Mouse (Mus musculus) heart, embryonic 14.5 days (tissue): Measurements from ENCODE around the gene St3gal4. TPM values are rescaled to one million over a fixed set of nuclear protein-coding genes. Genes with fewer than 3 reads are reported as not detected.

ENCODE experiments used
- ATAC-seq: fragments of 200-750 bp; cut with Nextera tagmentation; 2 replicates; pipeline ENCODE4 v1.8.0; 2017; ENCODE audit warnings: low read depth, moderate TSS enrichment; ENCODE audit not compliant: insufficient number of reproducible peaks, insufficient read depth, low FRiP score
- H3K27ac ChIP-seq, 2 experiments: fragments of 200-500 bp in 1 of 2; fragments of 300-500 bp in 1 of 2; sonication (generic) in 1 of 2; replicated peaks in 1 of 2; 2 replicates each; pipeline ENCODE4 v1.5.1; 2012 to 2014; ENCODE audit warnings: low read depth in 2 of 2, low read length in 2 of 2, control low read depth in 1 of 2, mild to moderate bottlenecking in 1 of 2, mixed read lengths in 1 of 2; ENCODE audit not compliant: control insufficient read depth in 1 of 2, insufficient read depth in 1 of 2
- H3K27me3 ChIP-seq: fragments of 300-500 bp; sonication (generic); 2 replicates; pipeline ENCODE4 v1.6.1; 2014; ENCODE audit warnings: mild to moderate bottlenecking, low read length, control low read depth; ENCODE audit not compliant: control insufficient read depth, insufficient read depth
- H3K36me3 ChIP-seq: fragments of 300-500 bp; sonication (generic); 2 replicates; pipeline ENCODE4 v1.6.1; 2014; ENCODE audit warnings: mild to moderate bottlenecking, control low read depth, low read length, mixed read lengths; ENCODE audit not compliant: control insufficient read depth, insufficient read depth
- H3K4me1 ChIP-seq, 2 experiments: fragments of 200-500 bp in 1 of 2; fragments of 300-500 bp in 1 of 2; sonication (generic) in 1 of 2; 2 replicates each; pipeline ENCODE4 v1.6.1; 2012 to 2014; ENCODE audit warnings: low read length in 2 of 2, control low read depth in 1 of 2, mixed read lengths in 1 of 2; ENCODE audit not compliant: control insufficient read depth in 2 of 2, insufficient read depth in 2 of 2
- H3K4me2 ChIP-seq: fragments of 300-500 bp; sonication (generic); 2 replicates; pipeline ENCODE4 v1.6.1; 2014; ENCODE audit warnings: mild to moderate bottlenecking, low read length
- H3K4me3 ChIP-seq, 2 experiments: fragments of 200-500 bp in 1 of 2; fragments of 300-500 bp in 1 of 2; sonication (generic) in 1 of 2; 2 replicates each; pipeline ENCODE4 v1.5.1; 2012 to 2014; ENCODE audit warnings: low read length in 2 of 2, mild to moderate bottlenecking in 2 of 2, control low read depth in 1 of 2, low read depth in 1 of 2, moderate library complexity in 1 of 2; ENCODE audit not compliant: control insufficient read depth in 1 of 2, insufficient read depth in 1 of 2
- H3K9ac ChIP-seq: fragments of 300-500 bp; sonication (generic); 2 replicates; pipeline ENCODE4 v1.6.1; 2014; ENCODE audit warnings: mild to moderate bottlenecking, low read length
- H3K9me3 ChIP-seq: fragments of 300-500 bp; sonication (generic); 2 replicates; pipeline ENCODE4 v1.6.1; 2016; ENCODE audit warnings: low read length, control low read depth; ENCODE audit not compliant: control insufficient read depth
- whole genome bisulfite sequencing: fragments of 180-500 bp; shearing (Covaris S2); extraction: QIAGEN DNeasy Blood & Tissue Kit; methylation state at CpG from one replicate; pipeline ENCODE4 v1.1.7; 2014; 5-methylcytosine and 5-hydroxymethylcytosine counted together
- polyA plus RNA-seq: library from polyadenylated mRNA; unstranded; fragments of >200 nt; fragmentation: Nextera tagmentation; extraction: Ambion mirVana; gene quantifications from 2 replicates; pipeline ENCODE4 v1.2.1, GENCODE M21; 2014

St3gal4 gene
- polyA plus RNA-seq, 1 experiment from 2014 or later, result 22.9 TPM

DNA sequence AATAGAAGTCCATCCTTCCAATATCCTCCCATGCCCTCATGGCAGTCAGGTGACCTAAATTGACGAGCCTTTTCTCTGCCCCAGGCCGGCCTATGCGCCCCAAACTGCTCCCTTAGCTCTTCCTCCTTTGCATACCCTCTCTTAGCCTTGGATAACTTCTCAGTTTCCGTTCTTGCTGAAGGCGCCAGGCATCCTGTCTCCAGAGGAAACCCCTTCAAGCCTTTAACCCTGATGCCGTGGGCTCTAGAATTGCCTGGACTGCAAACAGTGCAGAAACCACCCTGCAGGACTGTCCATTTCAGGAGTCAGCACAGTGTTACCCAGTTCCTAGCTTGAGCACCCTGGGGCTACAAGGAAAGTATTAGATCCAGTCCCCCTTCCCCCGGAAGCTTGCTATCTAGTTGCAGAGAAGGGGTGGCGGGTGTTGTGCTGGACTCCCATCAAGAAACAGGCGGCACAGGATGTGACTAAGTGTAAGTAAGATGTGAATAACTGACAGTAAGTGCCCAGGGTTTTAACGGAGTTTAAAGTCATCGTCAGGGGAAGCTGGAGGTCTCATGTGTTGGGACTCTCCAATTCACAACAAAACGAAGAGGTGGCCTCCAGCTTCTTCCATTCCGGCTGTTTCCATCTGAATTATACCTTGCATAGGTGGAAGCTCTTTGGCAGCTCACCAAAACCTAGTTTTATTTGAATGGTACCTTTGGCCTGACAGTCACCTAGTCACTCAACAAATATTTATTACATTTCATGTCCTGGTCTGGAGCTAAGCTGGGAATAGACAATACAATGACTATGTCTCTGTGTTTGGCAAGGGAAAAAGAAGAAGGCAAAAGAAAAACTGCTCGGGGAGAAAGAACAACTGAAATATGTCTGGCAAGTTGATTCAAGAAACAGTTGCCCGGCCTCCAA lies 1.4 kb downstream of the St3gal4 start:
- peak overlapping the region; percentile 66 to 83 for H3K4me3 ChIP-seq
- H3K4me2 ChIP-seq, result peak overlapping the region; percentile 91
- H3K36me3 ChIP-seq, result 0 out of 2 replicates have a peak, but pooled peaks cover 3% of the 10 kb centered on the region
- peak overlapping the region; percentile 67 to 91 for H3K27ac ChIP-seq
- H3K9ac ChIP-seq, result peak overlapping the region; percentile 90
- no peaks in the 10 kb centered on the region for H3K9me3 ChIP-seq
- peaks cover 7 to 17% of the 10 kb centered on the region in 2 experiments for H3K4me1 ChIP-seq
- 24% methylated on average over 15 of the region's 15 CpGs for WGBS
- ATAC-seq, result no peak
- no peaks in the 10 kb centered on the region for H3K27me3 ChIP-seq

DNA sequence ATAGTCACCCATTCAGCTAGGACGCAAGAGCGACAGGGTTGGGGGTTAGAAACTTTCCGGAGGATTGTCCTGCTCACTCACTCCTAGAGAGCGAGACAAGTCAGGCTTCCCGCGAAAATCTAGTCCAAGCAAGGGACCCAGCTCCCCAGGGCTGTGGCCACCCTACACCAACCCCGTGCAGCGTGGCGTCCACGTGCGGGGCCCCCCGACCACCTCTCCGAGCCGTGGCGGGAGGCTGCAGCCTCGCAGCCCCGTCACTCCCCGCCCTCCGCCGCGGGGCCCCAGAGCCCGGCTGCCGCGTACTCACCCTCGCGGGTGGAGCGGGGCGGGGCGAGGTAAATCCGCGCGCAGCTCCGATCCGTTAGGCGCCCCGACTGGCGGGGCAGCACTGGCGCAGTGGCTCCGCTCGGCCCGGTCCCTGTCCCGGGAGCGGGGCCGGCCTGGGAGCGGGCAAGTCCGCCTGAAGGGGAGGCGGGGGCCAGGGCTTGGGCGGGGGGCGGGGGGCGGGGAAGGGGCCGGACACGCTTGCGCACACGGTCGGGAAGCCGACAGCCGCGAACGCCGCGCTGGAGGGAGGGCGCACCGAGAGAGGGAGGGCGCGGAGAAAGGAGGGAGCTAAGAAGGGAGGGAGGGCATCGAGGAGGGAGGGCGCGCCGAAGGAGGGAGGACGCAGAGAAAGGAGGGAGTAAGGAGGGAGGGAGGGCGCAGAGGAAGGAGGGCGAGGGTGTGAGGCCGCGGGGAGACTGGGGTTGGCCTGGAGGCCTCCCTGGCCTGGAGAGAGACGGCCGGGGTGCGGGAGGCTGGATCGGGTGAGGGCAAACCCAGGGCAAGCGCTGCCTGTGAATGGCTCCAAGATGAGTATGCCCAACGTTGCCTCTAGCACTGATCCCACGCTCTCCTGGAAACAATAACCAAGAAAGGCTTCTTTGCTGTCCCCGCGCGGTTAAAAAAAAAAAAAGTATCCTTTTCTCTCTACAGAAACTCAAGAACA lies 2.4 kb downstream of the St3gal4 start:
- peak; percentile 88 for ATAC-seq
- Histone ChIP-seq H3K9ac (peak overlapping the region; percentile 90), H3K27me3 (no peaks in the 10 kb centered on the region), H3K4me1 (peaks cover 10 to 23% of the 10 kb centered on the region in 2 experiments), H3K27ac (peak overlapping the region; percentile 67 to 91), H3K4me2 (peak overlapping the region; percentile 91), H3K9me3 (no peaks in the 10 kb centered on the region), H3K36me3 (0 out of 2 replicates have a peak, but pooled peaks cover 3% of the 10 kb centered on the region), H3K4me3 (peak overlapping the region; percentile 66 to 83)
- WGBS, result under 1% methylated on average over 77 of the region's 84 CpGs

DNA sequence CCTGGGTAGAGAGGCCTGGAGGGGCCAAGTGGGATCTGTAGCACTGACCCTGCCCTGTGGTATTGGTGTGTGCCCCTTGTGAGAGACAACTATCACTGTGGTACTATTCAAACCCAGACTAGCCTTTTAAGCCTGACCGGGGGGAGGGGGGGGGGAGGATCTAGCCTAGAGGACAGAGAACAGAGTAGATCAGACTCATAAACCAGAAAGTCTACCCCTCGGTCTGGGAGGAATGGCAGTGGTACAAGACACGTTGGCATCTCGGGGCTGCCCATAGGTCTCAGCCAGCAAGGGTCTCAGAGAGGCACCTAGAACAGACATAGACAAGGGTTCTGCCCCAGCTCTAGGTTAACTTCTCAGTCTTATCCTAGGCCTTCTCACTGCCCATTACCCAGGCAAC lies 3.3 kb downstream of the St3gal4 start:
- peak overlapping the region; percentile 91 for H3K4me2 ChIP-seq
- peak overlapping the region; percentile 66 to 83 for H3K4me3 ChIP-seq
- H3K36me3 ChIP-seq, result no peaks in the 10 kb centered on the region
- H3K27me3 ChIP-seq, result no peaks in the 10 kb centered on the region
- H3K4me1 ChIP-seq, result peaks cover 15 to 32% of the 10 kb centered on the region in 2 experiments
- no peaks in the 10 kb centered on the region for H3K9me3 ChIP-seq
- WGBS, result 38% methylated on average over 4 of the region's 4 CpGs
- peak overlapping the region in 1 of 2 experiments; percentile 91; a peak in 2 of 4 replicates for H3K27ac ChIP-seq
- no peak for ATAC-seq
- peak overlapping the region; percentile 90 for H3K9ac ChIP-seq

DNA sequence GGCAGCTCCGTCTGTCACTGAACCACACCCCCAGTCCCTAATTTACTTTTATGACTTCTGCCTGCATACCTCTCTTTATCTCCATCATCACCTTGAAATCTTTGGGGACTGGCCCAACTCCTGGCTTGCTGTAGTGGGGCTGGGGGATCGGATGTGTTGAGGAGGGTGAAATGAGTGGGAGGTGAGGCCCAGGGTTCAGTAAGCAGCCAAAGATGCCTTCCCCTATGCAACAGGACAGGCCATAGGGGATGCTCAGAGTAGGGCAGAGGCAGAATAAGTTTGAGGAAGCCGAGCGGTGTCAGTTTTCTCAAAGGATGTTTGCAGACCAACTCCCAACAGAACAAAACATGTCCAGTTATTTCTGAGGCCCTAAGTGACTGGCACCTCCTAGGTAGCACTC lies 3.8 kb downstream of the St3gal4 start:
- H3K4me1 ChIP-seq, result peaks cover 20 to 37% of the 10 kb centered on the region in 2 experiments
- no peaks in the 10 kb centered on the region for H3K36me3 ChIP-seq
- H3K9me3 ChIP-seq, result no peaks in the 10 kb centered on the region
- H3K27me3 ChIP-seq, result no peaks in the 10 kb centered on the region
- WGBS, result 66% methylated on average over 3 of the region's 4 CpGs
- H3K9ac ChIP-seq, result peak overlapping the region; percentile 90
- H3K4me3 ChIP-seq, result peak overlapping the region; percentile 66 to 83; a peak in 3 of 4 replicates
- no peak overlapping the region for H3K27ac ChIP-seq
- no peak for ATAC-seq
- H3K4me2 ChIP-seq, result peak overlapping the region; percentile 91

DNA sequence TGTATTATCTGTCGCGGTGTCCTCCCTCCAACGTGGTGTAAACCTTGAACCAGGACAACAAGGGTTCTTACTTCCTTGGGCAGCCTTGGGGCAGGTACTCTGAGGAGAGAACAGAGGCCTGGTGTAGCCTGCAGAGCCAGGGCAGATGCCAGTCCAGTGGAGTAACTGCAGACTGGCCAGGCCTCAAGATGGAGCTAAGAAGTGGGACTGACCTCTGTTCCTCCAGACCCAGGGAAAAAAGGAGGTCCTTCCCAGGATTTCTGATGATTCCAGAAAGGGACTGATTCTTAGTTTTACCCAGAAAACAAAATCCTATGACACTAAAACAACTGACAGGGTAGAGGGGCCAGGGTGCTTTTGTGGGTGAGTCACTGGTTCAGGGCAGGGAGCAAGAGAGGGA lies 4.8 kb downstream of the St3gal4 start:
- H3K36me3 ChIP-seq, result no peaks in the 10 kb centered on the region
- ATAC-seq, result no peak
- no peaks in the 10 kb centered on the region for H3K27me3 ChIP-seq
- no peak overlapping the region for H3K4me3 ChIP-seq
- no peak overlapping the region for H3K4me2 ChIP-seq
- no peak overlapping the region for H3K27ac ChIP-seq
- H3K9me3 ChIP-seq, result no peaks in the 10 kb centered on the region
- H3K4me1 ChIP-seq, result peaks cover 31 to 48% of the 10 kb centered on the region in 2 experiments
- H3K9ac ChIP-seq, result no peak overlapping the region
- 81% methylated on average over 3 of the region's 3 CpGs for WGBS

DNA sequence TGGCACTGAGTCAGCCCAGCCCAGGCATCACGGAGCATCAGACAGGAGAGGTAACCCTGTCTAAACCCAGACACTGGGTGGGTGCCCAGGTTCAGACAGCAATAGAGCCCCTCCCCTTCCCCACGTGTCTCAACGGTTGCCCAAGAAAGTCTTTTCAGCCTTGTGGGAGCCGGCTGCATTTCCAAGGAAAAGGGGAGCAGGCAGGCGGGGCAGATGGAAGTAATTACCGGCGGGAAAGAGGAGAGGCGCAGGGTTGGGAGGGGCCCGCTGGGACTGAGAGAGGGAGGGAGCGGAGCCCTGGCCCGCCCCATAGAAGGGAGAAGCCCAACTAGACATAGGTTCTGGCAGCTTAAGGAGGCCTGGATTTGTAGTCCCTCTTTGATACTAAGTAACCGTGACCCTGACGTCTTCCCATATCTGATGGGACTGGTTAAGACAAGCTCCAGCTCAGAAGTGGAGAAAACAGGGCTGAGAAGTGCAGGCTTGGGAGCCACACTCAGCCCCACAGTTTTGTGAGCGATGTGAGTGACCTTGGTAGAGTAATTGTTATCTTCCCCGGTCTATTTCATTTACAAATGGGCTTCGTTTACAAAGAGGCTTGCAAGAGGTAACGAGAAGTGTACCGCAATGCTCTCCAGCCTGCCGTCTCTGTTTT lies 7.0 kb downstream of the St3gal4 start:
- Histone ChIP-seq H3K4me1 (peaks cover 31 to 48% of the 10 kb centered on the region in 2 experiments), H3K4me3 (no peak overlapping the region), H3K27ac (no peak overlapping the region), H3K4me2 (peak overlapping the region; percentile 27; the same call in 1 of the 2 replicates), H3K27me3 (no peaks in the 10 kb centered on the region), H3K9ac (no peak overlapping the region), H3K36me3 (no peaks in the 10 kb centered on the region), H3K9me3 (no peaks in the 10 kb centered on the region)
- ATAC-seq, result no peak
- 46% methylated on average over 19 of the region's 19 CpGs for WGBS

DNA sequence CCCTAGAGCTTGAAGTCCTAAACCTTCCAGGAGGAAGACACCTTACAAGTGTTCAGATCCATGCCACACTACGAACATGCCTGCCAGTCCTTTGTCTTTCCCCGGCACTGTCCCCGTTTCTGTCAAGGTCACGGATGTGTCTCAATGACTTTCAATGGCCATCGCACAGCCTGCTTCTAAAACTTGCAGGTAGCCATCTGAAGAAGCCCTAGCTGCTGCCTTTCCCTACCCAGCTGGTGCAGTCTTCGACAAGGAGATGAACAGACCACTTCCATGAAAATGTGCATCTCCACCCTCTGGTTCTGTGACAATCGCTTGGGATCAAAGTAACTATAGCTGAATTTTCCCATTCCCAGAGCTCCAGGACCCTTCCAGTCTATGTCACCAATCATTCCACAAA lies 7.6 kb downstream of the St3gal4 start:
- H3K4me2 ChIP-seq, result peak overlapping the region; percentile 27; the same call in 1 of the 2 replicates
- H3K36me3 ChIP-seq, result no peaks in the 10 kb centered on the region
- WGBS, result 68% methylated on average over 7 of the region's 7 CpGs
- H3K9me3 ChIP-seq, result no peaks in the 10 kb centered on the region
- no peak overlapping the region for H3K9ac ChIP-seq
- ATAC-seq, result no peak
- no peak overlapping the region for H3K4me3 ChIP-seq
- H3K27me3 ChIP-seq, result no peaks in the 10 kb centered on the region
- H3K27ac ChIP-seq, result no peak overlapping the region
- peaks cover 33 to 50% of the 10 kb centered on the region in 2 experiments for H3K4me1 ChIP-seq
